Mouse (Mus musculus) MEL (cell line): ENCODE measurements at regions not wholly inside any gene's neighbourhood (a gene's known extent, or its start where the extent isn't known, plus 50 kb on each side); places are given as distances from the start of the nearest gene placed in this dataset.

Source experiments
- DNase-seq: peaks from one replicate; pipeline ENCODE4 v3.0.0; 2011; ENCODE audit warnings: low read depth, low spot score
- H3K27ac ChIP-seq: 2 replicates; pipeline ENCODE4 v1.5.1; 2012; ENCODE audit warnings: low read depth, mild to moderate bottlenecking, control low read depth, low read length, moderate library complexity; ENCODE audit not compliant: control insufficient read depth
- H3K27me3 ChIP-seq, 2 experiments: fragments of 150-350 bp in 1 of 2; sonication (generic) in 1 of 2; 2 replicates each; pipeline ENCODE4 v1.6.1; 2012; ENCODE audit warnings: low read length in 2 of 2, mild to moderate bottlenecking in 2 of 2, improper control_type of control experiment in 1 of 2, moderate library complexity in 1 of 2; ENCODE audit not compliant: insufficient read depth in 2 of 2, control insufficient read depth in 1 of 2
- H3K36me3 ChIP-seq, 2 experiments: 2 replicates each; pipeline ENCODE4 v1.6.1; 2012 to 2014; ENCODE audit warnings: low read length in 2 of 2, improper control_type of control experiment in 1 of 2, inconsistent platforms in 1 of 2, mild to moderate bottlenecking in 1 of 2; ENCODE audit not compliant: insufficient read depth in 2 of 2, control insufficient read depth in 1 of 2
- H3K4me1 ChIP-seq, 2 experiments: fragments of 150-350 bp in 1 of 2; sonication (generic) in 1 of 2; 2 replicates each; pipeline ENCODE4 v1.6.1; 2012; ENCODE audit warnings: low read length in 2 of 2, improper control_type of control experiment in 1 of 2, mild to moderate bottlenecking in 1 of 2; ENCODE audit not compliant: insufficient read depth in 2 of 2, control insufficient read depth in 1 of 2
- H3K4me3 ChIP-seq, 2 experiments: fragments of 150-350 bp in 1 of 2; sonication (generic) in 1 of 2; 2 replicates each; pipeline ENCODE4 v1.5.1; 2012; ENCODE audit warnings: low read depth in 2 of 2, low read length in 2 of 2, mild to moderate bottlenecking in 2 of 2, moderate library complexity in 2 of 2, control low read depth in 1 of 2, improper control_type of control experiment in 1 of 2; ENCODE audit not compliant: control insufficient read depth in 1 of 2, insufficient read depth in 1 of 2
- H3K79me2 ChIP-seq: 2 replicates; pipeline ENCODE4 v1.6.1; 2012; ENCODE audit warnings: mild to moderate bottlenecking, low read length, moderate library complexity; ENCODE audit not compliant: control insufficient read depth, poor library complexity, insufficient read depth
- H3K9ac ChIP-seq: 2 replicates; pipeline ENCODE4 v1.6.1; 2012; ENCODE audit warnings: low read depth, mild to moderate bottlenecking, control low read depth, low read length, moderate library complexity; ENCODE audit not compliant: control insufficient read depth, poor library complexity, severe bottlenecking
- H3K9me3 ChIP-seq: fragments of 150-350 bp; sonication (generic); replicated peaks from 2 replicates; pipeline ENCODE4 v1.6.1; 2012; ENCODE audit warnings: mild to moderate bottlenecking, low read length, improper control_type of control experiment, moderate library complexity; ENCODE audit not compliant: insufficient read depth
- BHLHE40 ChIP-seq: IDR thresholded peaks from 2 replicates; pipeline ENCODE4 v1.6.1; 2012; ENCODE audit warnings: low read depth, mild to moderate bottlenecking, inconsistent platforms, low read length, improper control_type of control experiment, borderline replicate concordance
- CHD2 ChIP-seq: IDR thresholded peaks from 2 replicates; pipeline ENCODE4 v1.6.1; 2011; ENCODE audit warnings: low read length, improper control_type of control experiment
- CTCF ChIP-seq, 3 experiments: IDR thresholded peaks in 2 of 3; conservative IDR thresholded peaks in 1 of 3; 2 replicates each; pipeline ENCODE4 v1.5.1; 2011 to 2012; ENCODE audit warnings: low read length in 3 of 3, low read depth in 2 of 3, mild to moderate bottlenecking in 2 of 3, improper control_type of control experiment in 1 of 3, inconsistent platforms in 1 of 3, mixed read lengths in 1 of 3, moderate library complexity in 1 of 3; ENCODE audit not compliant: control insufficient read depth in 1 of 3, insufficient read depth in 1 of 3, poor library complexity in 1 of 3, severe bottlenecking in 1 of 3
- ETS1 ChIP-seq: IDR thresholded peaks from 2 replicates; pipeline ENCODE4 v1.6.1; 2012; ENCODE audit warnings: low read depth, mild to moderate bottlenecking, inconsistent platforms, low read length, improper control_type of control experiment, moderate library complexity
- HCFC1 ChIP-seq: IDR thresholded peaks from 2 replicates; pipeline ENCODE4 v1.6.1; 2012; ENCODE audit warnings: low read depth, mild to moderate bottlenecking, inconsistent platforms, low read length, improper control_type of control experiment, moderate library complexity
- MAFK ChIP-seq: IDR thresholded peaks from 2 replicates; pipeline ENCODE4 v1.6.1; 2011; ENCODE audit warnings: low read depth, mild to moderate bottlenecking, low read length, improper control_type of control experiment, borderline replicate concordance
- MAX ChIP-seq: IDR thresholded peaks from 2 replicates; pipeline ENCODE4 v1.6.1; 2011; ENCODE audit warnings: low read length, improper control_type of control experiment
- MAZ ChIP-seq: IDR thresholded peaks from 2 replicates; pipeline ENCODE4 v1.6.1; 2012; ENCODE audit warnings: low read depth, mild to moderate bottlenecking, inconsistent platforms, low read length, improper control_type of control experiment
- MEF2A ChIP-seq: IDR thresholded peaks from 2 replicates; pipeline ENCODE4 v1.6.1; 2014; ENCODE audit warnings: low read depth, mild to moderate bottlenecking, inconsistent platforms, low read length, improper control_type of control experiment; ENCODE audit not compliant: poor library complexity, insufficient replicate concordance, severe bottlenecking; ENCODE audit errors: extremely low read depth
- MYB ChIP-seq: IDR thresholded peaks from 2 replicates; pipeline ENCODE4 v1.6.1; 2011; ENCODE audit warnings: mild to moderate bottlenecking, low read depth, low read length, improper control_type of control experiment
- MYC ChIP-seq: IDR thresholded peaks from 2 replicates; pipeline ENCODE4 v1.6.1; 2011; ENCODE audit warnings: low read depth, mild to moderate bottlenecking, low read length, improper control_type of control experiment, moderate library complexity
- NRF1 ChIP-seq: IDR thresholded peaks from 2 replicates; pipeline ENCODE4 v1.6.1; 2014; ENCODE audit warnings: low read depth, mild to moderate bottlenecking, inconsistent platforms, low read length, improper control_type of control experiment, moderate library complexity; ENCODE audit not compliant: poor library complexity, insufficient read depth, severe bottlenecking
- POLR2A ChIP-seq, 2 experiments: IDR thresholded peaks; 2 replicates each; pipeline ENCODE4 v1.6.1; 2011 to 2012; ENCODE audit warnings: low read length in 2 of 2, mild to moderate bottlenecking in 2 of 2, control low read depth in 1 of 2, improper control_type of control experiment in 1 of 2, low read depth in 1 of 2, moderate library complexity in 1 of 2; ENCODE audit not compliant: control insufficient read depth in 1 of 2, insufficient read depth in 1 of 2, poor library complexity in 1 of 2
- POLR2AphosphoS5 ChIP-seq: IDR thresholded peaks from 2 replicates; pipeline ENCODE4 v1.6.1; 2012; ENCODE audit warnings: low read depth, borderline replicate concordance, mild to moderate bottlenecking, inconsistent platforms, low read length, moderate library complexity, mixed read lengths
- SMC3 ChIP-seq: IDR thresholded peaks from 2 replicates; pipeline ENCODE4 v1.6.1; 2011; ENCODE audit warnings: low read depth, low read length, improper control_type of control experiment
- TAL1 ChIP-seq: IDR thresholded peaks from 2 replicates; pipeline ENCODE4 v1.6.1; 2012; ENCODE audit warnings: mild to moderate bottlenecking, inconsistent platforms, low read length, moderate library complexity, mixed read lengths
- TCF12 ChIP-seq: IDR thresholded peaks from 2 replicates; pipeline ENCODE4 v1.6.1; 2014; ENCODE audit warnings: low read depth, mild to moderate bottlenecking, inconsistent platforms, low read length, improper control_type of control experiment, moderate library complexity
- UBTF ChIP-seq: IDR thresholded peaks from 2 replicates; pipeline ENCODE4 v1.6.1; 2012; ENCODE audit warnings: low read depth, mild to moderate bottlenecking, inconsistent platforms, low read length, improper control_type of control experiment, moderate library complexity, borderline replicate concordance; ENCODE audit not compliant: insufficient read depth
- USF1 ChIP-seq: IDR thresholded peaks from 2 replicates; pipeline ENCODE4 v1.6.1; 2014; ENCODE audit warnings: low read depth, mild to moderate bottlenecking, inconsistent platforms, low read length, improper control_type of control experiment, moderate library complexity
- ZC3H11A ChIP-seq: IDR thresholded peaks from 2 replicates; pipeline ENCODE4 v1.6.1; 2012; ENCODE audit warnings: low read depth, mild to moderate bottlenecking, inconsistent platforms, low read length, improper control_type of control experiment

GRCm38 (mm10) chr3:102292385-102292784 lies 87.9 kb upstream of the Vangl1 start:
- DNase-seq, result no peak
- H3K4me3 ChIP-seq, result no peak overlapping the region
- H3K79me2 ChIP-seq, result no peaks in the 10 kb centered on the region
- H3K36me3 ChIP-seq, result no peaks in the 10 kb centered on the region
- H3K9ac ChIP-seq, result no peak overlapping the region
- no peaks in the 10 kb centered on the region for H3K4me1 ChIP-seq
- H3K27ac ChIP-seq, result no peak overlapping the region
- H3K27me3 ChIP-seq, result no peaks in the 10 kb centered on the region
- no peaks in the 10 kb centered on the region for H3K9me3 ChIP-seq
- no peak for TF ChIP-seq CHD2
- TF ChIP-seq MYC, result no peak
- TF ChIP-seq POLR2AphosphoS5, result no peak
- no peak for TF ChIP-seq BHLHE40
- no peak for TF ChIP-seq MAFK
- no peak for TF ChIP-seq TCF12
- no peak for TF ChIP-seq ETS1
- no peak for TF ChIP-seq HCFC1
- no peak for TF ChIP-seq POLR2A (IDR thresholded peaks at IDR 0.05; ENCODE audit: control insufficient read depth in 1 of 2, insufficient read depth in 1 of 2, low read depth in 1 of 2, low read length in 2 of 2, poor library complexity in 1 of 2)
- TF ChIP-seq SMC3, result no peak
- TF ChIP-seq MYB, result no peak
- TF ChIP-seq UBTF, result no peak
- no peak for TF ChIP-seq CTCF (IDR thresholded peaks at IDR 0.05 in 2 of 3, conservative IDR thresholded peaks at IDR 0.05 in 1 of 3; ENCODE audit: control insufficient read depth in 1 of 3, insufficient read depth in 1 of 3, low read depth in 2 of 3, low read length in 3 of 3, poor library complexity in 1 of 3, severe bottlenecking in 1 of 3)
- TF ChIP-seq MAX, result no peak
- no peak for TF ChIP-seq USF1
- no peak for TF ChIP-seq ZC3H11A
- TF ChIP-seq NRF1, result no peak
- no peak for TF ChIP-seq TAL1
- TF ChIP-seq, all 39 proteins: peak for 0

GRCm38 (mm10) chr3:102281983-102282382 lies 77.5 kb upstream of the Vangl1 start:
- no peak overlapping the region for H3K4me3 ChIP-seq
- TF ChIP-seq ETS1 (no peak), MEF2A (no peak), MAZ (no peak), ZC3H11A (no peak)
- TF ChIP-seq, all 39 proteins: peak for 0
- Histone ChIP-seq H3K79me2 (no peaks in the 10 kb centered on the region), H3K27ac (no peak overlapping the region), H3K9ac (no peak overlapping the region), H3K4me1 (no peaks in the 10 kb centered on the region), H3K36me3 (no peaks in the 10 kb centered on the region), H3K9me3 (no peaks in the 10 kb centered on the region), H3K27me3 (no peaks in the 10 kb centered on the region)
- DNase-seq, result no peak
